Mouse (Mus musculus): Measurements from ENCODE around the gene Psmc5. TPM values are rescaled to one million over a fixed set of nuclear protein-coding genes. Genes with fewer than 3 reads are reported as not detected.

Psmc5 gene
- total RNA-seq, 1 experiment from 2014 or later = 106 TPM

DNA sequence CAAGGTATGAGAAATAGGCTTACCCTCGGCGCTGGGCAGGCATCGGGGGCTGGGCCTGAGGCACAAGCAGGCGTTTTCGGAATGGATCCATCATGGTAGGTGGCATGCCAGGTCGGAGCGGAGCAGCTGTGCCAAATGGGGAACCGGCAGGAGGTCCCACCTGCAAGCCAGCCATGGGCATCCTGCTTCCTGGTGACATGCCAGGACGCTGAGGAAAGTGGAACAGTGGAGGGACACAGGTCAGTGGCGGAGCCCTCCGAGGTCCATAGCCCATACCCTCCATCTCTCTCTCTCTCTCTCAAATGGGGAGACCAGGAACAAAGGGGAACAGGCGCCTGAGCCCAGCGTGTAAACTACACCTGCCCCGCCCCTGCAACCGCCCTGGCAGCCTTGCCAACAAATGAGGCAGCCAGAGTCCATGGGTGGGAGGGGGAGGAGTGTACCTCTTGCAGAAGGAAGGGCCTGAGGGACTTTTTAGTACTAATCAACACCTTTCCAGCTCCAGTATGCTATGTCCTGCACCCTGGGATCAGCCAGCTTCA, 11.4 kb downstream of the Psmc5 start:
- no peak for ATAC-seq (replicated peaks; ENCODE audit: insufficient number of reproducible peaks, low FRiP score, low TSS enrichment, poor library complexity, severe bottlenecking)

GRCm38 (mm10) chr11:106267871-106268270, 11.9 kb downstream of the Psmc5 start:
- no peak for ATAC-seq (replicated peaks; ENCODE audit: insufficient number of reproducible peaks, low FRiP score, low TSS enrichment, poor library complexity, severe bottlenecking)

- no peak for ATAC-seq (replicated peaks; ENCODE audit: insufficient number of reproducible peaks, low FRiP score, low TSS enrichment, poor library complexity, severe bottlenecking)
Measured at GRCm38 (mm10) chr11:106268326-106269059, 12.5 kb downstream of the Psmc5 start.

DNA sequence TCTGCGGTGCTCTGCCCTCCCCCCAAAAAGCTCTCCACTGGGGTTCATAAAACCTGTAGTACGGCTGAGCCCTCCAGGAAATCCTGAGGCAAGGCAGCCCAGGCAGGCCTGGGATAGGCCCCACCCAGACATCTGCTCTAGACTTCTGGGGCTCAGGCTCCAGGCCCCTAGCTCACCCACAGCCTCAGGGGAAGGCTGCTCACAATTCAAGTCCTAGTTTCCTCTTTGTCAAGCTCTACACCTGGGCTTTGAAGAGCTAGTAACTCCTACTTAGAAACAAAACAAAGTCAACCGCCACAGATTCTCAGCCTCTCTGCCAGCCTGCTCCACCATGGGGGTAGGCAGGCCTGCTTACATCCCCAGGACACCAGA, 13.1 kb downstream of the Psmc5 start:
- no peak for ATAC-seq (replicated peaks; ENCODE audit: insufficient number of reproducible peaks, low FRiP score, low TSS enrichment, poor library complexity, severe bottlenecking)

- ATAC-seq (replicated peaks; ENCODE audit: insufficient number of reproducible peaks, low FRiP score, low TSS enrichment, poor library complexity, severe bottlenecking) = no peak
Measured at GRCm38 (mm10) chr11:106271131-106271793, 15.3 kb downstream of the Psmc5 start.

- ATAC-seq (replicated peaks; ENCODE audit: insufficient number of reproducible peaks, low FRiP score, low TSS enrichment, poor library complexity, severe bottlenecking) = 0 out of 2 replicates have a peak, but pooled peaks have one; percentile 5
Measured at GRCm38 (mm10) chr11:106271794-106272643, 16.1 kb downstream of the Psmc5 start.

- ATAC-seq (replicated peaks; ENCODE audit: insufficient number of reproducible peaks, low FRiP score, low TSS enrichment, poor library complexity, severe bottlenecking) = peak; percentile 85
Measured at GRCm38 (mm10) chr11:106272644-106273310, 16.8 kb downstream of the Psmc5 start, which contains the start of gene Smarcd2. Gene Smarcd2 (minus strand): TSS chr11:106272972.

GRCm38 (mm10) chr11:106273311-106273684, 17.3 kb downstream of the Psmc5 start:
- ATAC-seq (replicated peaks; ENCODE audit: insufficient number of reproducible peaks, low FRiP score, low TSS enrichment, poor library complexity, severe bottlenecking) = no peak

- ATAC-seq (replicated peaks; ENCODE audit: insufficient number of reproducible peaks, low FRiP score, low TSS enrichment, poor library complexity, severe bottlenecking) = no peak
Measured at GRCm38 (mm10) chr11:106273811-106274210, 17.9 kb downstream of the Psmc5 start.

GRCm38 (mm10) chr11:106274374-106274773, 18.4 kb downstream of the Psmc5 start:
- no peak for ATAC-seq (replicated peaks; ENCODE audit: insufficient number of reproducible peaks, low FRiP score, low TSS enrichment, poor library complexity, severe bottlenecking)

- no peak for ATAC-seq (replicated peaks; ENCODE audit: insufficient number of reproducible peaks, low FRiP score, low TSS enrichment, poor library complexity, severe bottlenecking)
Measured at GRCm38 (mm10) chr11:106274971-106275411, 19.0 kb downstream of the Psmc5 start.

- peak; percentile 75 for ATAC-seq (replicated peaks; ENCODE audit: insufficient number of reproducible peaks, low FRiP score, low TSS enrichment, poor library complexity, severe bottlenecking)
Measured at GRCm38 (mm10) chr11:106276454-106276853, 20.5 kb downstream of the Psmc5 start, which contains the start of gene Tcam1. Gene Tcam1 (plus strand): TSS chr11:106276672.

GRCm38 (mm10) chr11:106282452-106282851, 26.5 kb downstream of the Psmc5 start:
- ATAC-seq (replicated peaks; ENCODE audit: insufficient number of reproducible peaks, low FRiP score, low TSS enrichment, poor library complexity, severe bottlenecking) = no peak

DNA sequence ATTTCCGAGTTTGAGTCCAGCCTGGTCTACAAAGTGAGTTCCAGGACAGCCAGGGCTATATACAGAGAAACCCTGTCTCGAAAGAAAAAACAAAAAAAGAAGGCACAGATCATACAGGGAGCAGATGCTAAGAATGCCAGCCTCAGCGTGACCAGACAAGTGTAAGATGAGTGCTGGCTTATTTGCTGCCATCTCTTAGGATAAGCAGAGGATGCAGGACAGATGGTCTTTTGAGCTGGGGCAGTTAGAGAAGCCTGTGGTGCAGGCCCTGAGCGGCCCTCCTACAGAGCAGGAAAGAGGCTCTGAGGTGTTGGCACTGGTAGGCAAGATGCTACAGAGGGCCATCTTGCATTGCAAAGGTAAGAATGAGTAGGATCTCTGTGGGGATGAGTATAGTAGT, 27.4 kb downstream of the Psmc5 start:
- no peak for ATAC-seq (replicated peaks; ENCODE audit: insufficient number of reproducible peaks, low FRiP score, low TSS enrichment, poor library complexity, severe bottlenecking)

DNA sequence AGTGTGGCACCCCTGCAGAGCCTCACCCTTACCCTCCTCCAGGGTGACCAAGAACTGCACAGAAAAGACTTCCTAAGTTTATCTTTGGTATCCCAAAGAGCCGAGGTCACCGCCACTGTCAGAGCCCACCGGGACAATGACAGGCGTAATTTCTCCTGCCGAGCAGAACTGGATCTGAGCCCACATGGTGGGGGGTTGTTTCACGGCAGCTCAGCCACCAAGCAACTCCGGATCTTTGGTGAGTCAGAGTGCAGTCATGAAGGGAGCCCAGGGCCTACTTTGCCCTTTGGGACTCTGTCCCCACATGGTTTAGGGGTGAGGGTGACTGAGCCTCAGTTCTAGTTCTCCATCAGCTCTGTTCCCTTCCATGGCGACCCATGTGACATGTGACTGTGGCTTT, 28.2 kb downstream of the Psmc5 start:
- no peak for ATAC-seq (replicated peaks; ENCODE audit: insufficient number of reproducible peaks, low FRiP score, low TSS enrichment, poor library complexity, severe bottlenecking)

DNA sequence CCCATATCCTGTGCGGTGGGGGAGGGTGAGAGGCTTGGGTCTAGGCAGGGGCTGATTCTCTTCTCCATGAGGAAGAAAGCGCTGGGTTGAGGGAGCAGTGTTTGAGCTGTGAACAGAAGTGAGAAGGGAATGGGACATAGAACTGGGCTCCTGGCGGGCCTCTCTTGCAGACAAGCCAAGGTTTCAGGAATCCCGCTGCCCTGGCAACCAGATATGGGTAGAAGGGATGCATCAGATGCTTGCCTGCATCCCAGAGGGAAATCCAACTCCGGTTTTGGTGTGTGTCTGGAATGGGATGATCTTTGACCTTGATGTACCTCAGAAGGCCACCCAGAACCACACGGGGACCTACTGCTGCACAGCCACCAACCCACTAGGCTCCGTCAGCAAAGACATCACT, 30.3 kb downstream of the Psmc5 start:
- ATAC-seq (replicated peaks; ENCODE audit: insufficient number of reproducible peaks, low FRiP score, low TSS enrichment, poor library complexity, severe bottlenecking) = no peak

GRCm38 (mm10) chr11:106286987-106287386, 31.0 kb downstream of the Psmc5 start:
- no peak for ATAC-seq (replicated peaks; ENCODE audit: insufficient number of reproducible peaks, low FRiP score, low TSS enrichment, poor library complexity, severe bottlenecking)

DNA sequence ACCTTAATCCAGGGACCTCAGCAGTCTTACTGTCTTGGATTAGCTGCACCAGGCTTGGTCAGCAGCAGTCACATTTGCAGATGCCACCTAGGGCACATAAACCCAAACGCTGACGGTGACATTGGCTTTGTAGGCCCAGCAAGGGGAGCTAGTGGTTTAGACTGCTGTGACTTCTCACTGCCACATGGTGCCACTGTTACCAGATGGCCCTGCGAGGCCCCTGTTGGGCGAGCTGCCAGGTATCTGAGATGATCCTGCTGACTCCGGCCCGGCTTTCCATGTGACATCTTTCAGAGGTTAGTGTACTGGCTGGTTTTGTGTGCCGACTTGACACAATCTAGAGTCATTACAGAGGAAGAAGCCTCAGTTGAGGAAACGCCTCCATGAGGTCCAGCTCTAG, 33.4 kb downstream of the Psmc5 start:
- ATAC-seq (replicated peaks; ENCODE audit: insufficient number of reproducible peaks, low FRiP score, low TSS enrichment, poor library complexity, severe bottlenecking) = no peak

DNA sequence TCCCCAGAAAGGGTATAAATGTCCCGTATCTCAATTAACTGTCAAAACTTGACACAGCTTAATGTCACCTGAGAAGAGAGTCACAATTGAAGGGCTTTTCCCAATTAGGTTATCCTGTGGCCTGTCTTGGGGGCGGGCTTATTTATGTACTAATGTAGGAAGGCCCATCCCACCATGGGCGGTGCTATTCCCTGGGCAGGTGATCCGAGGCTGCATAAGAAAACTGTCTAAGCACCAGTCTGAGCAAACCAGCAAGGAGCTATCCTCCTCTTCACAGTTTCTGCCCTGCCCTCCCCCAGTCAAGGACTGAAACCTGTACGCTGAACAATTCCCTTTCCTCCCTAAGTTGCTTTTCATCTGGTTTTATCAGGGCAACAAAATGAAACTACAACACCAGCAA, 34.4 kb downstream of the Psmc5 start:
- ATAC-seq (replicated peaks; ENCODE audit: insufficient number of reproducible peaks, low FRiP score, low TSS enrichment, poor library complexity, severe bottlenecking) = no peak
